Mouse (Mus musculus): Measurements from ENCODE around the gene Tbc1d17. TPM values are rescaled to one million over a fixed set of nuclear protein-coding genes. Genes with fewer than 3 reads are reported as not detected.
"Not testable (repeated sequence)": the region's sequence is repeated elsewhere in the genome, so short reads cannot be mapped to it uniquely, and the experiment has no call there.

Tbc1d17 gene
- total and polyA plus RNA-seq, 3 experiments: 31.9 to 40.5 (median 38.5) TPM

DNA sequence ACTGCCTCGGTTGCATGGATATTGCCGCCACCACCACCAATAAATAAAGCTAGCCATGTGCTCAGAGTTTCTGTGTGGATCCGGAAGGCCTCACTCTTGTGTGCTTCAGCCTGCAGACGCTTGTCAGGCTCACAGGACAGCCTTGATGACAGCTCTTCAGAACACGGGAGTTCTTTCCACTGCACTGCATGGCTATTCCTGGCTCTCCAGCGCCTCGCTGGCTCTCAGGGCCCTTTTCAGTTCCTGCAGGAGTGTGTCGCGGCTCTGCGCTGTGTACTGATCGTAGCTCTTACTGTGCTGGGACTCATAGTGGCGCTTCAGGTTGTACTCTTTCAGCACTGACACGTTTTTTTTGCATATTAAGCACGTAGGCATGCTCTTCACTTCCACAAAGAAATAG lies 29.0 kb upstream of the Tbc1d17 start:
- Histone ChIP-seq H3K79me2 (replicated peaks; ENCODE audit: control insufficient read depth, extremely low read depth, insufficient read depth, poor library complexity, severe bottlenecking) (no peaks in the 10 kb centered on the region), H3K27me3 (replicated peaks) (peaks cover 4% of the 10 kb centered on the region), H3K4me3 (replicated peaks in 1 of 3; ENCODE audit: low read depth in 2 of 3, low read length in 2 of 3, poor library complexity in 1 of 3) (no peak overlapping the region), H3K4me1 (ENCODE audit: control insufficient read depth in 1 of 2, insufficient read depth in 2 of 2) (peaks cover 0 to 12% of the 10 kb centered on the region in 2 experiments; a peak in 2 of 4 replicates), H3K9me3 (replicated peaks; ENCODE audit: low read length) (no peaks in the 10 kb centered on the region), H3K27ac (ENCODE audit: insufficient read depth, low read depth) (no peak overlapping the region), H3K36me3 (replicated peaks in 1 of 2; ENCODE audit: control insufficient read depth in 1 of 2, insufficient read depth in 1 of 2, low read length in 1 of 2) (peaks cover 57 to 72% of the 10 kb centered on the region in 2 experiments), H3K9ac (ENCODE audit: insufficient read depth, low read depth) (no peak overlapping the region), H3K4me2 (ENCODE audit: insufficient read depth, low read depth, poor library complexity, severe bottlenecking) (no peak overlapping the region)
- no peak for DNase-seq (ENCODE audit: extremely low read depth)
- dilution Hi-C loops (cut with MboI; ENCODE audit: extremely low pct_ligation_motif_present, extremely low pct_unique_long_range_greater_than_20kb, low sequenced_read_pairs): no loop called here
- in situ Hi-C loops (cut with MboI; ENCODE audit: low pct_ligation_motif_present, low pct_unique_long_range_greater_than_20kb, low sequenced_read_pairs): no loop called here
- TF ChIP-seq ZMIZ1 (IDR thresholded peaks at IDR 0.05; ENCODE audit: low read depth, low read length): no peak
- TF ChIP-seq PAX5 (IDR thresholded peaks at IDR 0.05; ENCODE audit: low read length): no peak
- TF ChIP-seq IRF4 (IDR thresholded peaks at IDR 0.05; ENCODE audit: low read depth, low read length): no peak
- TF ChIP-seq NRF1 (IDR thresholded peaks at IDR 0.05; ENCODE audit: low read depth, low read length): no peak
- no peak for TF ChIP-seq RAD21 (IDR thresholded peaks at IDR 0.05; ENCODE audit: low read depth, low read length)
- TF ChIP-seq CTCF (conservative IDR thresholded peaks at IDR 0.05 in 1 of 2, IDR thresholded peaks at IDR 0.05 in 1 of 2; ENCODE audit: low read depth in 2 of 2, low read length in 2 of 2): no peak
- TF ChIP-seq JUN (IDR thresholded peaks at IDR 0.05; ENCODE audit: insufficient read depth, low read depth, low read length): no peak
- no peak for TF ChIP-seq MAZ (IDR thresholded peaks at IDR 0.05; ENCODE audit: low read depth, low read length)
- no peak for TF ChIP-seq MYC (IDR thresholded peaks at IDR 0.05; ENCODE audit: low read depth, low read length)
- no peak for TF ChIP-seq ZNF384 (IDR thresholded peaks at IDR 0.05; ENCODE audit: low read depth, low read length)
- TF ChIP-seq ELF1 (IDR thresholded peaks at IDR 0.05; ENCODE audit: low read depth, low read length): no peak
- TF ChIP-seq SMC3 (IDR thresholded peaks at IDR 0.05; ENCODE audit: low read depth, low read length): no peak

DNA sequence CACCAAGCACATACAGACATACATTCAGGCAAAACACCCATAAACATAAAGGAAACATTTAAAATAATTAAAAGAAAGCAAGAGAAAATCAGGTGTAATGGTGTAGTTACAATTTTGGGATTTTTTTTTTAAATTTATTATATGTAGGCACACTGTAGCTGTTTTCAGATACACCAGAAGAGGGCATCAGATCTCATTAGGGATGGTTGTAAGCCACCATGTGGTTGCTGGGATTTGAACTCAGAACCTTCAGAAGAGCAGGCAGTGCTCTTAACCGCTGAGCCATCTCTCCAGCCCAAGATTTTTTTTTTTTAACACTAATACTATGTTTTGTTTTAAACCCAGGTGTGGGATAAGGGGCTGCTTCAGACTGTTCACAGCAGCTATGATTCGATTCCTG lies 22.9 kb upstream of the Tbc1d17 start:
- in situ Hi-C loops (cut with MboI; ENCODE audit: low pct_ligation_motif_present, low pct_unique_long_range_greater_than_20kb, low sequenced_read_pairs); H3K9ac ChIP-seq (ENCODE audit: insufficient read depth, low read depth); H3K79me2 ChIP-seq (replicated peaks; ENCODE audit: control insufficient read depth, extremely low read depth, insufficient read depth, poor library complexity, severe bottlenecking); H3K27ac ChIP-seq (ENCODE audit: insufficient read depth, low read depth); H3K4me3 ChIP-seq (replicated peaks in 1 of 3; ENCODE audit: low read depth in 2 of 3, low read length in 2 of 3, poor library complexity in 1 of 3); H3K9me3 ChIP-seq (replicated peaks; ENCODE audit: low read length); DNase-seq (ENCODE audit: extremely low read depth); H3K4me2 ChIP-seq (ENCODE audit: insufficient read depth, low read depth, poor library complexity, severe bottlenecking); dilution Hi-C loops (cut with MboI; ENCODE audit: extremely low pct_ligation_motif_present, extremely low pct_unique_long_range_greater_than_20kb, low sequenced_read_pairs): not testable (repeated sequence)
- H3K36me3 ChIP-seq (replicated peaks in 1 of 2; ENCODE audit: control insufficient read depth in 1 of 2, insufficient read depth in 1 of 2, low read length in 1 of 2): peaks cover 0 to 13% of the 10 kb centered on the region in 2 experiments
- TF ChIP-seq CTCF (conservative IDR thresholded peaks at IDR 0.05 in 1 of 2, IDR thresholded peaks at IDR 0.05 in 1 of 2; ENCODE audit: low read depth in 2 of 2, low read length in 2 of 2): peak in 1 of 2 experiments; percentile 14; a peak in 1 of 4 replicates
- peaks cover 7 to 18% of the 10 kb centered on the region in 2 experiments; a peak in 3 of 4 replicates for H3K4me1 ChIP-seq (ENCODE audit: control insufficient read depth in 1 of 2, insufficient read depth in 2 of 2)
- H3K27me3 ChIP-seq (replicated peaks): peaks cover 28% of the 10 kb centered on the region

DNA sequence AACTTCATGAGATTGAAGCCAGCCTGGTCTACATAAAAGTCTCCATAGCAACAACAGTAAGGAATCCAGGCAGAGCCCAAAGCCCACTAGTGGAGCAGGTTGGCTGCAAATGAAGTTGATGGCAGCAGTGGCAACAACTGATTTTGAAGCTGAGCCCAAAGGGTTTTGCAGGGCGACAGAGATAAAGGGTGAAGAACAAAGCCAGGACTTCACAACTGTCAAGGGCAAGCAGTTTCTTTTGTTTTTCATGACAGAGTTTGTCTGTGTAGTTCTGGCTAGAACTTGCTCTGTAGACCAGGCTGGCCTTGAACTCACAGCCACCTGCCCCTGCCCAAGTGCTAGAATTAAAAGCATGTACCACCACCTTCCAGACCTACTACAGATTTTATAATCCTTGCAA lies 22.3 kb upstream of the Tbc1d17 start:
- Histone ChIP-seq H3K4me1 (ENCODE audit: control insufficient read depth in 1 of 2, insufficient read depth in 2 of 2) (peaks cover 13 to 23% of the 10 kb centered on the region in 2 experiments), H3K9ac (ENCODE audit: insufficient read depth, low read depth) (no peak overlapping the region), H3K4me3 (replicated peaks in 1 of 3; ENCODE audit: low read depth in 2 of 3, low read length in 2 of 3, poor library complexity in 1 of 3) (no peak overlapping the region), H3K4me2 (ENCODE audit: insufficient read depth, low read depth, poor library complexity, severe bottlenecking) (no peak overlapping the region), H3K9me3 (replicated peaks; ENCODE audit: low read length) (no peaks in the 10 kb centered on the region), H3K27me3 (replicated peaks) (peaks cover 28% of the 10 kb centered on the region), H3K27ac (ENCODE audit: insufficient read depth, low read depth) (no peak overlapping the region), H3K36me3 (replicated peaks in 1 of 2; ENCODE audit: control insufficient read depth in 1 of 2, insufficient read depth in 1 of 2, low read length in 1 of 2) (peaks cover 0 to 12% of the 10 kb centered on the region in 2 experiments), H3K79me2 (replicated peaks; ENCODE audit: control insufficient read depth, extremely low read depth, insufficient read depth, poor library complexity, severe bottlenecking) (no peaks in the 10 kb centered on the region)
- in situ Hi-C loops (cut with MboI; ENCODE audit: low pct_ligation_motif_present, low pct_unique_long_range_greater_than_20kb, low sequenced_read_pairs): no loop called here
- DNase-seq (ENCODE audit: extremely low read depth): no peak
- TF ChIP-seq SIN3A (IDR thresholded peaks at IDR 0.05; ENCODE audit: low read length) (no peak), SMC3 (IDR thresholded peaks at IDR 0.05; ENCODE audit: low read depth, low read length) (no peak), TCF12 (IDR thresholded peaks at IDR 0.05; ENCODE audit: low read depth, low read length) (no peak), RAD21 (IDR thresholded peaks at IDR 0.05; ENCODE audit: low read depth, low read length) (no peak), E2F4 (IDR thresholded peaks at IDR 0.05; ENCODE audit: insufficient replicate concordance, low read depth, low read length) (no peak), TBP (conservative IDR thresholded peaks at IDR 0.05; ENCODE audit: low read depth, low read length) (no peak), EP300 (IDR thresholded peaks at IDR 0.05; ENCODE audit: low read length) (no peak), CTCF (conservative IDR thresholded peaks at IDR 0.05 in 1 of 2, IDR thresholded peaks at IDR 0.05 in 1 of 2; ENCODE audit: low read depth in 2 of 2, low read length in 2 of 2) (no peak), MAX (IDR thresholded peaks at IDR 0.05; ENCODE audit: low read length) (no peak), POLR2AphosphoS2 (IDR thresholded peaks at IDR 0.05; ENCODE audit: low read depth, low read length) (no peak), MYC (IDR thresholded peaks at IDR 0.05; ENCODE audit: low read depth, low read length) (no peak), MXI1 (IDR thresholded peaks at IDR 0.05; ENCODE audit: low read depth, low read length) (no peak), POLR2A (IDR thresholded peaks at IDR 0.05; ENCODE audit: low read depth, low read length) (no peak), IRF4 (IDR thresholded peaks at IDR 0.05; ENCODE audit: low read depth, low read length) (no peak)
- dilution Hi-C loops (cut with MboI; ENCODE audit: extremely low pct_ligation_motif_present, extremely low pct_unique_long_range_greater_than_20kb, low sequenced_read_pairs): no loop called here
